Mouse (Mus musculus): ENCODE measurements at regions not wholly inside any gene's neighbourhood (a gene's known extent, or its start where the extent isn't known, plus 50 kb on each side); places are given as distances from the start of the nearest gene placed in this dataset.

DNA sequence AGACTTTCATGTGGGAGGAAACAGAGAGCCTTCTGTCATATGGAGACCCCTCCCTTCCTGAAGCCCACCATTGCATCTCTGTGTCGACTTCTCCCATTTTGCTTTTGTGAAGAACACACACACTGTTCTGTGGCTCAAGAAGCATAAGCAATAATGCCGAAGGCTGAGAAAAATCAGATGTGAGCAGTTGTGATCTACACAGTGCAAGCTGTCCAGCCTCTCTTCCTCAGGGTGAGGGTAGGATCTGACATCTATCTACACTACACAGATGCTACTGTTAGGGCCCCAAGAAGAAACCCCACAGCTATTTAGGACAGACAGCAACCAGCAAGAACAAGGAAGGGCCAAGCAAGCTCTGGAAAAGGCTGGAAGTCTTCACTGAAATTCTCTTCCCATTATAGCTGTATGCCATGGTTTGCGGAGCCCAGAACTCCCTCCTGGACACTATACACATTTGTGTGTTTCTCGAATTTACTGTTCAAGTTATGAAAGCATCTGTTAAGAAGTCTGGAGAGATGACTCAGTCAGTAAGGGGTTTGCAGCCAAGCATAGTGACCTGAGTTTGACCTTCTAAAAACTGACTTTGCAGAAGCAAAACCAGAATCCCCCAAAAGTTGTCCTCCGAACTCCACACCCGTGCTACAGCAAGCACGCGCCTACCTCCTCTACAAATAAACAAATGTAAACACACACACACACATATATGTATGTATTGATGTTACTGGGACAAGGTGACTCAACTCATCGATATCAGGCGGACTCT, 218.3 kb upstream of the Sesn3 start:
- TF ChIP-seq CTCF (IDR thresholded peaks at IDR 0.05; ENCODE audit: insufficient read depth, low read length) (no peak), POLR2A (IDR thresholded peaks at IDR 0.05; ENCODE audit: borderline replicate concordance, extremely low read depth, low read depth, low read length) (no peak)
